Mouse (Mus musculus) kidney, embryonic 14.5 days (tissue): ENCODE results near the gene Tram2. TPM values are rescaled to one million over a fixed set of nuclear protein-coding genes. Genes with fewer than 3 reads are reported as not detected.

Experiments used
- ATAC-seq: fragments of 200-750 bp; cut with Nextera tagmentation; 2 replicates; pipeline ENCODE4 v1.8.0; 2017; ENCODE audit warnings: moderate number of reproducible peaks, mild to moderate bottlenecking, moderate TSS enrichment, moderate library complexity; ENCODE audit not compliant: low FRiP score, low TSS enrichment
- H3K27ac ChIP-seq: fragments of 300-500 bp; sonication (generic); 2 replicates; pipeline ENCODE4 v1.5.1; 2014; ENCODE audit warnings: low read depth, mild to moderate bottlenecking, low read length, moderate library complexity, mixed read lengths
- H3K27me3 ChIP-seq: fragments of 300-500 bp; sonication (generic); 2 replicates; pipeline ENCODE4 v1.6.1; 2014; ENCODE audit warnings: mild to moderate bottlenecking, low read length; ENCODE audit not compliant: control insufficient read depth, insufficient read depth
- H3K36me3 ChIP-seq: fragments of 300-500 bp; sonication (generic); 2 replicates; pipeline ENCODE4 v1.6.1; 2014; ENCODE audit warnings: low read length, mixed read lengths; ENCODE audit not compliant: control insufficient read depth, insufficient read depth
- H3K4me1 ChIP-seq: fragments of 300-500 bp; sonication (generic); 2 replicates; pipeline ENCODE4 v1.6.1; 2014; ENCODE audit warnings: low read length, mixed read lengths; ENCODE audit not compliant: control insufficient read depth, insufficient read depth
- H3K4me2 ChIP-seq: fragments of 300-500 bp; sonication (generic); replicated peaks from 2 replicates; pipeline ENCODE4 v1.6.1; 2014; ENCODE audit warnings: low read depth, mild to moderate bottlenecking, low read length
- H3K4me3 ChIP-seq: fragments of 300-500 bp; sonication (generic); 2 replicates; pipeline ENCODE4 v1.5.1; 2014; ENCODE audit warnings: mild to moderate bottlenecking, low read length
- H3K9ac ChIP-seq: fragments of 300-500 bp; sonication (generic); 2 replicates; pipeline ENCODE4 v1.6.1; 2014; ENCODE audit warnings: low read depth, mild to moderate bottlenecking, low read length, moderate library complexity
- H3K9me3 ChIP-seq: fragments of 300-500 bp; sonication (generic); 2 replicates; pipeline ENCODE4 v1.6.1; 2016; ENCODE audit warnings: low read length; ENCODE audit not compliant: control insufficient read depth
- WGBS: fragments of 180-500 bp; shearing (Covaris S2); extraction: QIAGEN DNeasy Blood & Tissue Kit; methylation state at CpG from one replicate; pipeline ENCODE4 v1.1.7; 2014; 5-methylcytosine and 5-hydroxymethylcytosine counted together
- polyA plus RNA-seq: library from polyadenylated mRNA; unstranded; fragments of >200 nt; fragmentation: Nextera tagmentation; extraction: Ambion mirVana; gene quantifications from 2 replicates; pipeline ENCODE4 v1.2.1, GENCODE M21; 2014

Gene Tram2
- polyA plus RNA-seq, 1 experiment from 2014 or later, result 12.4 TPM

- 76% methylated on average over 13 of the region's 13 CpGs for WGBS
- H3K9ac ChIP-seq, result no peak overlapping the region
- peaks cover 9% of the 10 kb centered on the region; the same call in 1 of the 2 replicates for H3K9me3 ChIP-seq
- no peaks in the 10 kb centered on the region; the same call in 1 of the 2 replicates for H3K36me3 ChIP-seq
- ATAC-seq, result no peak
- no peaks in the 10 kb centered on the region for H3K27me3 ChIP-seq
- H3K4me3 ChIP-seq, result no peak overlapping the region
- H3K4me2 ChIP-seq, result no peak overlapping the region
- H3K4me1 ChIP-seq, result peaks cover 33% of the 10 kb centered on the region
- H3K27ac ChIP-seq, result 0 out of 2 replicates have a peak overlapping the region, but pooled peaks have one; percentile 37
Observed at GRCm38 (mm10) chr1:21070658-21071057, 8.4 kb downstream of the Tram2 start.

GRCm38 (mm10) chr1:21069830-21070522 is 9.1 kb downstream of the Tram2 start:
- Histone ChIP-seq H3K9ac (no peak overlapping the region), H3K9me3 (peaks cover 9% of the 10 kb centered on the region; the same call in 1 of the 2 replicates), H3K4me2 (no peak overlapping the region), H3K27ac (no peak overlapping the region), H3K27me3 (no peaks in the 10 kb centered on the region), H3K36me3 (no peaks in the 10 kb centered on the region; the same call in 1 of the 2 replicates), H3K4me3 (no peak overlapping the region), H3K4me1 (peaks cover 27% of the 10 kb centered on the region; the same call in 1 of the 2 replicates)
- WGBS, result 73% methylated on average over 12 of the region's 12 CpGs
- ATAC-seq, result no peak

- Histone ChIP-seq H3K9me3 (peaks cover 9% of the 10 kb centered on the region; the same call in 1 of the 2 replicates), H3K36me3 (no peaks in the 10 kb centered on the region; the same call in 1 of the 2 replicates), H3K9ac (no peak overlapping the region), H3K27me3 (no peaks in the 10 kb centered on the region), H3K27ac (no peak overlapping the region), H3K4me2 (no peak overlapping the region), H3K4me1 (peaks cover 15% of the 10 kb centered on the region; the same call in 1 of the 2 replicates), H3K4me3 (no peak overlapping the region)
- 0 out of 2 replicates have a peak, but pooled peaks have one; percentile 17 for ATAC-seq
- WGBS, result 55% methylated on average over 1 of the region's 1 CpGs
Observed at GRCm38 (mm10) chr1:21068491-21068890, 10.5 kb downstream of the Tram2 start.

GRCm38 (mm10) chr1:21067536-21068221 is 11.3 kb downstream of the Tram2 start:
- Histone ChIP-seq H3K4me1 (0 out of 2 replicates have a peak, but pooled peaks cover 9% of the 10 kb centered on the region), H3K4me3 (no peak overlapping the region), H3K9ac (no peak overlapping the region), H3K4me2 (no peak overlapping the region), H3K36me3 (no peaks in the 10 kb centered on the region; the same call in 1 of the 2 replicates), H3K27ac (no peak overlapping the region), H3K9me3 (peaks cover 9% of the 10 kb centered on the region; the same call in 1 of the 2 replicates), H3K27me3 (no peaks in the 10 kb centered on the region)
- WGBS, result 89% methylated on average over 11 of the region's 11 CpGs
- ATAC-seq, result no peak

GRCm38 (mm10) chr1:21064153-21064552 is 14.9 kb downstream of the Tram2 start:
- ATAC-seq, result no peak
- no peaks in the 10 kb centered on the region; the same call in 1 of the 2 replicates for H3K36me3 ChIP-seq
- 94% methylated on average over 5 of the region's 5 CpGs for WGBS

GRCm38 (mm10) chr1:21059385-21060109 is 19.5 kb downstream of the Tram2 start:
- H3K9me3 ChIP-seq, result peaks cover 4% of the 10 kb centered on the region; the same call in 1 of the 2 replicates
- no peaks in the 10 kb centered on the region for H3K27me3 ChIP-seq
- no peak for ATAC-seq
- H3K4me3 ChIP-seq, result no peak overlapping the region
- no peak overlapping the region for H3K4me2 ChIP-seq
- WGBS, result 85% methylated on average over 5 of the region's 5 CpGs
- no peaks in the 10 kb centered on the region for H3K4me1 ChIP-seq
- H3K9ac ChIP-seq, result no peak overlapping the region
- H3K36me3 ChIP-seq, result no peaks in the 10 kb centered on the region
- no peak overlapping the region for H3K27ac ChIP-seq

More at GRCm38 (mm10) chr1:21064153-21064552, 14.9 kb downstream of the Tram2 start:
- H3K9me3 ChIP-seq, result peaks cover 7% of the 10 kb centered on the region; the same call in 1 of the 2 replicates
- H3K4me1 ChIP-seq, result 0 out of 2 replicates have a peak, but pooled peaks cover 5% of the 10 kb centered on the region
- H3K4me2 ChIP-seq, result no peak overlapping the region
- no peak overlapping the region for H3K27ac ChIP-seq
- H3K4me3 ChIP-seq, result no peak overlapping the region
- no peak overlapping the region for H3K9ac ChIP-seq
- no peaks in the 10 kb centered on the region for H3K27me3 ChIP-seq

- Histone ChIP-seq H3K27ac (no peak overlapping the region), H3K4me1 (peaks cover 17% of the 10 kb centered on the region; the same call in 1 of the 2 replicates), H3K9me3 (peaks cover 1% of the 10 kb centered on the region; the same call in 1 of the 2 replicates), H3K4me2 (no peak overlapping the region), H3K36me3 (no peaks in the 10 kb centered on the region), H3K4me3 (no peak overlapping the region), H3K9ac (no peak overlapping the region), H3K27me3 (no peaks in the 10 kb centered on the region)
- WGBS, result 74% methylated on average over 9 of the region's 9 CpGs
- no peak for ATAC-seq
Observed at GRCm38 (mm10) chr1:21053009-21053408, 26.0 kb downstream of the Tram2 start.

- Histone ChIP-seq H3K36me3 (no peaks in the 10 kb centered on the region), H3K9ac (no peak overlapping the region), H3K9me3 (no peaks in the 10 kb centered on the region), H3K27ac (no peak overlapping the region), H3K4me2 (no peak overlapping the region), H3K4me3 (no peak overlapping the region), H3K4me1 (peaks cover 17% of the 10 kb centered on the region; the same call in 1 of the 2 replicates), H3K27me3 (no peaks in the 10 kb centered on the region)
- no peak; the same call in 1 of the 2 replicates for ATAC-seq
- WGBS, result 52% methylated on average over 5 of the region's 5 CpGs
Observed at GRCm38 (mm10) chr1:21052608-21053007, 26.4 kb downstream of the Tram2 start.
